Mouse (Mus musculus) G1E-ER4 (cell line): Measurements from ENCODE around the gene Ddx1. TPM values are rescaled to one million over a fixed set of nuclear protein-coding genes. Genes with fewer than 3 reads are reported as not detected.

Experiments used
- GATA1 ChIP-seq: IDR thresholded peaks from one replicate; pipeline ENCODE4 v1.8.0; 2012; ENCODE audit warnings: low read length, inconsistent platforms
- polyA plus RNA-seq: library from polyadenylated mRNA; stranded (reverse); fragments of >175 nt; gene quantifications from 2 replicates; pipeline ENCODE4 v1.2.3, GENCODE M21; 2012

Gene Ddx1
- polyA plus RNA-seq, 1 experiment: 9.3 TPM

DNA sequence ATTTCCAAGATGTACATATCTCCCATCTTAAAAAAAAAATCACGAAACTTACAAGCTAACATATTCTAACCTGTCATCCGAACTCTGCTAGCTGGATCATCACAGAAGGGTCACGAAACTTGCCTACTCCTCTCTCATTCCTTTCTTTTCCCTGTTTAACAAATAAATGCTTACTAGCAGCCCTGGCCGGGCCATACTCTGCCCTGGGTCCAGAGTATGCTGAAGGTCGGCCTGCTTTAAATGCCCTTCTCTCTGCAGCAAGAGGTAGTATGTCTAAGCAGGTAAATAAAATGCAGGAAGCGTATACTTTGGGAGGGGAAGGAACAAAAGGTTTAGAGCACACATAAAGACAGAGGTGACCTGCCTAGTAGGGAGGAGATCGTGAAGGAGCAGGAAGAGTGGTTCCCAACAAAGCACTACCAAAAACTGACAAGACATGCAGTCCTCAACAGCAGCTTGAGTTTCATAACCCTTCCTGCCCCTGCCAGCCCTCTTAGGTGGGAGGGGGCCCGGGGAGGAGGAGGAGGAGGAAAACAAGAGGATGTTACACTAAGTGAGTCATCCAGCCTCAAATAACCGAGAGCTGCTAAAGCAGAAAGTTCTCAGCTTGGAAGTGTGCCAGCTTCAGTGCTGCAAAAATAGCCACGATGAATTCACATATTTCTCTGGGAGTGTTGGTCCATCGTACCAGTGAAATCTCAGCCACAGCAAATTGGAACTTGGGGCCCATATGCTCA lies 37.1 kb downstream of the Ddx1 start:
- no peak for TF ChIP-seq GATA1

DNA sequence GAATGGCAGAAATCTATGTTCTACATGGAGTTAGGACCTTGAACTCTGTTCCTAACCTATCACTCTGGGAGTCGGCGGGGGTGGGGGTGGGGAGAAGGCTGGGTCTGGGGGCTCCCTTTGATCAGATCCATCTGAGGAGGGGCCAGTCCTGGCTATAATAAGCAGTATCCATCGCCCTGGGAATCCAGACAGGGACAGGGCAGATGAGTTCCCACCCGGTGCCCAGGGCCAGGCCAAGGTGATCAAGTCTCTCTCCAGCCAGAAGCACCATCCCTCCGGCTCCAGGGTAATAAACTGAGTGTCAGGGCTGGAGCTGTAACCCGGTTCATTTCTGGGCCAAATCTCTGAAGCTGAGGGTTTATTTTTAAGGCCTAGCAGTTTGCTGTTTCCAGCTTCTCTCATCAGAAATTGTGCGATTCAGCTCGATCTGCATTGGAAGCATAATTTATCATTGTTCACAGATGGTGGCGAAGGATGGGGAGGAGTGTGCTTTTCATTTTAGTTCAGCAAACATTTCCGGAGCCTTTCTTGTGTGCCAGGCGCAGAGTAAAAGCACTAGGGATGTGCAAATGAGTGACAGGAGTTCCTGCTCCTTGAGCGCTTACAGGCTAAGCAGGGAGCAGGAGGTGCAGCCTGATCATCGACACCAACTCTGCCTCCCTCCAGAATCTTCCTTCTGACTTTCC lies 39.2 kb downstream of the Ddx1 start:
- TF ChIP-seq GATA1: no peak

DNA sequence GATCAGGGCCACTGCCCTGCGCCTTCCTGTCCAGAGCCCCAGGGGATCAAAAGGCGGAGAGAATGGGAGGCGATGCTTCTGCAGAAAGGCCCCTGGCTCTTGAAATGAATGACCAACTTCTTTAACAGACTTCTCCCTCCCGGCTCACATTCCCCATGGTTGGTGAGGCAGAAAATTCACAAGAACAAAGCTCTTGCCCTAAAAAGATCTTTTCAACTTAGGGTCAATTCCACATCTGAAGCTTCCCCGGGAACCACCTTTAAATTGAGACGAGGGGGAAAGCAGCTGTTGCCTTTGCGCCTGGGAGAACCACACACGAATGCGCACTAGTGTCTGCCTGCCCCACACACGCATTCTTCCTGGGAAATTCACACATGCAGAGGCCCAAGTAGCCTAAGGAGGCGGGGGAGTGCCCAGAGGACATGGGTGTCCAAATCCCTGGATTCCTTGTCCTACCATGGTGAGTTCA lies 40.0 kb downstream of the Ddx1 start:
- no peak for TF ChIP-seq GATA1

GRCm38 (mm10) chr12:13208517-13208916 lies 40.5 kb downstream of the Ddx1 start:
- no peak for TF ChIP-seq GATA1

- TF ChIP-seq GATA1: no peak
Measured at GRCm38 (mm10) chr12:13207099-13207498, 41.9 kb downstream of the Ddx1 start.

- TF ChIP-seq GATA1: no peak
Measured at GRCm38 (mm10) chr12:13205733-13206132, 43.3 kb downstream of the Ddx1 start.

DNA sequence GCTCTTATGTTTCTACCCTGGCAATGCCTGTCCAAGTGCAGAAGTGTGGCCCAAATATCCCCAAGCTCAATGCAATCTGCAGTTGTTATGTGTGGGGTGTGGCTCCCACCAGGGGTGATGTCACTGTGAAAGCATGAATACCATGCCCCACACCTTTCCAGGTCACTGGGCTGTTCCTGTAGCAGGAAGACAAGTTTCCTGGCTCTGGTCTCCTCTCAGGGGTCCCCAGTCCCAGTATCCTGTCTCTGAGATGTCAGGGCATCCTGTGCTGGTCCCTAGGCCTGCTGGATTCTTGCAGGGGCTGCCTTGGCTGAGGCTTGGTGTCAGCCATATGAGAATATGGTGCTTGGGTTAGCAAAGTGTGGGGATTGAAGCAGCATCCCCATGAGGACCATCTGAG lies 46.7 kb downstream of the Ddx1 start:
- TF ChIP-seq GATA1: no peak

DNA sequence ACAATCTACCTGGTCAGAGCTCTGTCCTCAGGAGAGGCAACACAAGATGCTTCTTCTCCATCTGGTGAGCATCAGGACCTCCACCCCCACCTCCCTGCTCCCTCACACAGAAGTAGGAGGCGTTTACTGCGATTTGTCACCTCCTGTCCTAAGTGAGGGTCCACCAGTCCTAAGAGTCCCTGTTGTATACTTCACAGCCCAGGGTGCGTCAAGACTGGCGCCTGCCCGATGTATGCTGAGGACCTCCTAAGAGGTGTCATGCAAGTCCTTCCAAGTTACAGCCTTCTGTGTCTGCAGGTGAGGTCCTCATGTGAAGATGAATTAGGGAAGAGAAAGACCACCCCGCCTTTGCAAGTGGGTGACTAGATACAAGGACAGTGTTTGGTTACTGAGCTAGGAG lies 48.4 kb downstream of the Ddx1 start:
- no peak for TF ChIP-seq GATA1

- TF ChIP-seq GATA1: no peak
Measured at GRCm38 (mm10) chr12:13199338-13200301, 49.4 kb downstream of the Ddx1 start.

- TF ChIP-seq GATA1: no peak
Measured at GRCm38 (mm10) chr12:13198157-13198556, 50.9 kb downstream of the Ddx1 start.

- TF ChIP-seq GATA1: no peak
Measured at GRCm38 (mm10) chr12:13196146-13196545, 52.9 kb downstream of the Ddx1 start.

GRCm38 (mm10) chr12:13195506-13195905 lies 53.5 kb downstream of the Ddx1 start:
- TF ChIP-seq GATA1: no peak

- TF ChIP-seq GATA1: no peak
Measured at GRCm38 (mm10) chr12:13188059-13188700, 60.8 kb downstream of the Ddx1 start.

- no peak for TF ChIP-seq GATA1
Measured at GRCm38 (mm10) chr12:13186209-13186608, 62.8 kb downstream of the Ddx1 start.

- TF ChIP-seq GATA1: no peak
Measured at GRCm38 (mm10) chr12:13184873-13185361, 64.1 kb downstream of the Ddx1 start.
